8 mouse cellular contexts compared by ENCODE assay signal in the genomic region with DNA sequence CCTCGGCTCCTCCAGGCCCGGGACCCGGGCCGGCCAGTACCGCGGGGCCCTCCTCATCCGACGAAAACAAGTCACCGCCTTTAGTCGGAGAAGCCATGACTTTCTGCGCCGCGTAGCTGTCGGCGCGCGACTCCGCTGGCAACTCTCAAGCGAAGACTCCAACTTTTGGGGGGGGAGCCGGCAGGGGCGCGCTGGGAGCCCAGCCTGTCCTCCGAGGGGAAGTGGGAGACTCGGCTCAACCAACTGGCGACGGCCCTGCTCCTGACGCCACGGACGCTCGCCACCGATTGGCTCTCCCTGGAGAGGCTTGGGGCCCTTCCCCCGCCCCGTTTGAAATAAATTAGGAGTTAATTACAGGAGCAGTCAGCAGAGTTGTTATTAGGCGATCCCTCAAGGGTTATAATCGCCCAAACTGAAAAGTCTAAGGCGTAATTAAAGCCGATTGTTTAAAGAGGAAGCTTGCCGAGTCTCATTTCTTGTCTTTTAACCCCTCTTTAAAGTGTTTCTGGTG. TPM values are rescaled to one million over a fixed set of nuclear protein-coding genes. Genes with fewer than 3 reads are reported as not detected.
DNase-seq lines count a peak whose midpoint lies in the region; ATAC-seq and TF ChIP-seq lines count a peak whose summit lies in the region.

TSS of gene Msx2 (minus strand) at position 461 of the 511 bp plus-strand sequence.

- TF ChIP-seq CTCF in lung, adult 2 months (IDR thresholded peaks at IDR 0.05; ENCODE audit: insufficient read depth, low read length), result no peak
- no peak for TF ChIP-seq CTCF in liver, adult 2 months (IDR thresholded peaks at IDR 0.05; ENCODE audit: low read depth, low read length)

- peaks cover 19% of the 10 kb centered on the region for H3K27me3 ChIP-seq in liver, adult 2 months (ENCODE audit: control insufficient read depth, insufficient read depth, low read length)
- H3K27me3 ChIP-seq in neural tube, embryonic 12.5 days (replicated peaks), result peaks cover 90% of the 10 kb centered on the region

- no peak within 1 kb of the TSS for H3K4me3 ChIP-seq in lung, adult 2 months (replicated peaks; ENCODE audit: extremely low read depth, low read depth, low read length)
- H3K4me3 ChIP-seq in liver, adult 2 months (ENCODE audit: insufficient read depth, low read depth, low read length), result peak within 1 kb of the TSS; percentile 11; the same call in 1 of the 2 replicates
- H3K4me3 ChIP-seq in neural tube, embryonic 12.5 days, result peak within 1 kb of the TSS; percentile 58

- peak within 1 kb of the TSS; percentile 84 for H3K4me2 ChIP-seq in neural tube, embryonic 12.5 days (replicated peaks)

- DNase-seq in lung, adult 18-20 months, result peak; percentile 12 to 13
- DNase-seq in lung, adult 2 months, result no peak
- DNase-seq in embryo, embryonic 11.5 days (ENCODE audit: low read depth, low spot score), result peak; percentile 73
- DNase-seq in heart, adult 9 months (ENCODE audit: low spot score in 2 of 2), result peak; percentile 41 to 54
- peak; percentile 17 to 21 for DNase-seq in kidney, adult 8-10 months
- no peak for DNase-seq in liver, adult 2 months (ENCODE audit: extremely low read depth, low read depth, low spot score)
- DNase-seq in MN1 (ENCODE audit: low spot score), result no peak

- under 1% methylated on average over 38 of the region's 38 CpGs for WGBS in lung, adult 2 months
- under 1% methylated on average over 38 of the region's 38 CpGs for WGBS in liver, adult 2 months
- under 1% methylated on average over 38 of the region's 38 CpGs for WGBS in neural tube, embryonic 12.5 days

- H3K4me1 ChIP-seq in lung, adult 2 months (ENCODE audit: control insufficient read depth, insufficient read depth, low read length), result no peaks in the 10 kb centered on the region
- H3K4me1 ChIP-seq in liver, adult 2 months (ENCODE audit: control insufficient read depth, insufficient read depth, low read length), result no peaks in the 10 kb centered on the region
- peaks cover 43% of the 10 kb centered on the region for H3K4me1 ChIP-seq in neural tube, embryonic 12.5 days

- ATAC-seq in neural tube, embryonic 12.5 days (ENCODE audit: low FRiP score, low read depth), result peak; percentile 93

- H3K36me3 ChIP-seq in liver, adult 2 months (ENCODE audit: control insufficient read depth, insufficient read depth, low read length), result no peaks in the 10 kb centered on the region
- H3K36me3 ChIP-seq in neural tube, embryonic 12.5 days, result no peaks in the 10 kb centered on the region

- no peak for TF ChIP-seq POLR2A in lung, adult 2 months (IDR thresholded peaks at IDR 0.05; ENCODE audit: borderline replicate concordance, extremely low read depth, low read depth, low read length)
- TF ChIP-seq POLR2A in liver, adult 2 months (IDR thresholded peaks at IDR 0.05; ENCODE audit: extremely low read depth, insufficient read depth, low read length), result no peak

- no peaks in the 10 kb centered on the region for H3K9me3 ChIP-seq in neural tube, embryonic 12.5 days

- no peak within 1 kb of the TSS for H3K27ac ChIP-seq in liver, adult 2 months (replicated peaks; ENCODE audit: insufficient read depth, low read depth, low read length)
- no peak within 1 kb of the TSS for H3K27ac ChIP-seq in neural tube, embryonic 12.5 days

- no peaks in the 10 kb centered on the region for H3K79me2 ChIP-seq in liver, adult 2 months (ENCODE audit: control insufficient read depth, insufficient read depth, low read length)

- no peak within 1 kb of the TSS for H3K9ac ChIP-seq in liver, adult 2 months (ENCODE audit: low read depth, low read length)
- H3K9ac ChIP-seq in neural tube, embryonic 12.5 days, result peak within 1 kb of the TSS; percentile 71

RNA-seq across cellular contexts. Expression of gene Msx2, which starts in this region (rescaled TPM):
- not detected in 2 replicates for polyA plus RNA-seq in lung, adult 2 months (2012; rRNA removed)
- 0.07 TPM in 1 of 2 replicates, not detected in the other for total RNA-seq in liver, adult 2 months (2014; rRNA removed)
- not detected in 2 replicates for polyA plus RNA-seq in liver, adult 2 months (2012; rRNA removed)
- polyA plus RNA-seq in neural tube, embryonic 12.5 days (2016; fragmentation: Nextera tagmentation; extraction: Ambion mirVana), result 11.3 and 15.0 TPM in 2 replicates

Comparison
In these comparisons a context has a peak if more than half of its experiments do, and no peak if none do; other contexts are left out.
1. RNA of gene Msx2 (polyA plus RNA-seq): 11.3 to 15.0 TPM in neural tube, embryonic 12.5 days; not detected in lung, adult 2 months and not detected in liver, adult 2 months; every median in the first group is over 10 times any median in the second.
2. DNase-seq: peak in lung, adult 18-20 months (2 of 2), embryo, embryonic 11.5 days (single experiment), heart, adult 9 months (2 of 2) and kidney, adult 8-10 months (2 of 2); none in lung, adult 2 months (single experiment), liver, adult 2 months (single experiment) and MN1 (single experiment).